Mouse (Mus musculus): ENCODE measurements around the gene Klk1b22.

Klk1b22 gene

DNA sequence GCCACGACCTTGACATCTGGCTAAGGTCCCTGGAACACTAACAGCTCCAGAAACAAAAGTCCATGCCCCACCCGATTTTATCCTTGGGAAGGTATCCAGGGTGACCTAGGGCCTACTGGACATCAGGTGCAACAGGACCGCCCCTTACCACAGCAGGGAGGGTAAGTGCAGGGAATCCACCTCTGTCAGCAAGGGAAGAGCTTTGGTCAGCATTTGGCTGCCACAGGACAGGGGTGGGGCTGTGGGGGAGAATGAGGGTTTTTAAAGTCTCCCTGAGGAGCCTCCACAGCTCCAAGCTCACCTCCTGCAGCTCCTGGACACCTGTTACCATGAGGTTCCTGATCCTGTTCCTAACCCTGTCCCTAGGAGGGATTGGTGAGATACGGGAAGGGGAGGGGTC lies at the start of gene Klk1b22:
Gene Klk1b22, plus strand, starts transcription at position 301 of the 400 bp plus-strand sequence.
- DNase-seq, result peak in 1 of 2 experiments; percentile 12

DNA sequence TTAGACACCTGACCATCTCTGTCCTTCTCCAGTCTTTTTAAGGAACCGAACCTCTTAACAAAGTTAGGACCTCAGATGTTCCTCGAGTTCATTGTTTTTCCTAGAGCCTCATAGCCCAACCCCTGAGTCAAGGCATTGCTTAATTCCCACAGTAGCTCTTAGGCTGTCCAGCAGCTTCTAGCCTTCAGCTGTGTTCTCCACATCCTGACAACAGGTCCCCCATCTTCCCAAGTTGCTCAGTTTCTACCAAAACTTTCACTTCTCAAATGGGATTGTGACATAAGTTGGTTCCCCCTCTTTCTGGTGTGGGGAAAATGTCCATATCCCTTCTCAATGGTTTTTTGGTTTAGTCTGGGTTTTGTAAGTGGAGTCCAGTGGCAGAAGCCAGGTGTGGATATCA lies 40.4 kb upstream of the Klk1b22 start:
- DNase-seq, result no peak

DNA sequence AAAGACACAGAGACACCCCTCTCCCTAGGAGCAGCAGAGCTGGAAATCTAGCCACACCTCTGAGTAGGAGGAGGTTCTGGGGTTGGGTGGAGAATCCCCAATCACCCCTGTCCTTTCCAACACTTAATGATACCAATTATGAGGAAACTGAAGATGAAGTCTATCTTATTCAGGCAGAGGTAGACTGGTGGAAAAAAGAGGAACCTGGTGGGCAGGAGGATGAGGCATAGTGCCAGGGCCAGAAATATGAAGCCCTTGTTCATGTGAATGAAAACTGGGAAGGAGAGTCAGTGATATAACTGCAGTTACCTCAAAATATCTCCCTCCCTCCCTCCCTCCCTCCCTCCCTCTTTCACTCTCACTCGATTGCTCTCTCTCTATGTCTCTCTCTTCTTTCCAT lies 34.8 kb upstream of the Klk1b22 start:
- no peak for DNase-seq

- no peak for DNase-seq
These were observed 16.4 kb upstream of the Klk1b22 start for GRCm38 (mm10) chr7:44096111-44096510.

- DNase-seq, result peak in 1 of 2 experiments; percentile 3
These were observed 10.4 kb upstream of the Klk1b22 start, which contains the start of gene Klk1b21 for GRCm38 (mm10) chr7:44102028-44102427. Klk1b21 (plus strand) TSS chr7:44102328.

GRCm38 (mm10) chr7:44123445-44123844 lies 11.0 kb downstream of the Klk1b22 start:
- DNase-seq, result no peak

GRCm38 (mm10) chr7:44136467-44136866 lies 24.0 kb downstream of the Klk1b22 start, which contains the start of gene Klk1b16:
Klk1b16 (plus strand) TSS chr7:44136767.
- DNase-seq, result no peak

Data from kidney, postnatal 36 days (tissue).